Mouse (Mus musculus): ENCODE data around the gene Pilrb1. TPM values are rescaled to one million over a fixed set of nuclear protein-coding genes. Genes with fewer than 3 reads are reported as not detected.
"Not testable (repeated sequence)": the region's sequence is repeated elsewhere in the genome, so short reads cannot be mapped to it uniquely, and the experiment has no call there.

Pilrb1 gene
- polyA plus RNA-seq, 1 experiment, result 40.7 TPM

GRCm38 (mm10) chr5:137836611-137837010, 21.3 kb downstream of the Pilrb1 start:
- Histone ChIP-seq H3K4me1 (ENCODE audit: control insufficient read depth, insufficient read depth, insufficient read length) (no peaks in the 10 kb centered on the region), H3K27ac (ENCODE audit: insufficient read depth, low read length) (no peak overlapping the region), H3K4me3 (ENCODE audit: extremely low read depth, insufficient read depth, insufficient read length) (no peak overlapping the region), H3K36me3 (ENCODE audit: control insufficient read depth, insufficient read depth, low read length) (no peaks in the 10 kb centered on the region), H3K27me3 (ENCODE audit: control insufficient read depth, insufficient read depth, low read length) (no peaks in the 10 kb centered on the region)
- no peak for DNase-seq (ENCODE audit: low read depth in 1 of 2, low spot score in 2 of 2)
- no peak for TF ChIP-seq POLR2A (IDR thresholded peaks at IDR 0.05; ENCODE audit: low read depth, low read length)
- no peak for TF ChIP-seq CTCF (IDR thresholded peaks at IDR 0.05; ENCODE audit: extremely low read depth, insufficient read depth, insufficient read length, insufficient replicate concordance)

GRCm38 (mm10) chr5:137835966-137836520, 21.9 kb downstream of the Pilrb1 start, which contains the start of gene Pilra:
Gene Pilra, minus strand, starts transcription at chr5:137836281.
- H3K4me1 ChIP-seq (ENCODE audit: control insufficient read depth, insufficient read depth, insufficient read length); DNase-seq (ENCODE audit: low read depth in 1 of 2, low spot score in 2 of 2); H3K27me3 ChIP-seq (ENCODE audit: control insufficient read depth, insufficient read depth, low read length); H3K36me3 ChIP-seq (ENCODE audit: control insufficient read depth, insufficient read depth, low read length); H3K27ac ChIP-seq (ENCODE audit: insufficient read depth, low read length): not testable (repeated sequence)
- WGBS, result 53% methylated on average over 2 of the region's 2 CpGs
- 0 out of 2 replicates have a peak within 1 kb of the TSS, but pooled peaks have one; percentile 4 for H3K4me3 ChIP-seq (ENCODE audit: extremely low read depth, insufficient read depth, insufficient read length)

GRCm38 (mm10) chr5:137833500-137833899, 24.4 kb downstream of the Pilrb1 start:
- WGBS, result 58% methylated on average over 4 of the region's 4 CpGs
- Histone ChIP-seq H3K27me3 (ENCODE audit: control insufficient read depth, insufficient read depth, low read length) (no peaks in the 10 kb centered on the region), H3K4me3 (ENCODE audit: extremely low read depth, insufficient read depth, insufficient read length) (no peak overlapping the region), H3K36me3 (ENCODE audit: control insufficient read depth, insufficient read depth, low read length) (no peaks in the 10 kb centered on the region), H3K4me1 (ENCODE audit: control insufficient read depth, insufficient read depth, insufficient read length) (no peaks in the 10 kb centered on the region), H3K27ac (ENCODE audit: insufficient read depth, low read length) (no peak overlapping the region)
- TF ChIP-seq CTCF (IDR thresholded peaks at IDR 0.05; ENCODE audit: extremely low read depth, insufficient read depth, insufficient read length, insufficient replicate concordance), result no peak
- TF ChIP-seq POLR2A (IDR thresholded peaks at IDR 0.05; ENCODE audit: low read depth, low read length), result no peak
- DNase-seq (ENCODE audit: low read depth in 1 of 2, low spot score in 2 of 2), result no peak

GRCm38 (mm10) chr5:137831506-137831905, 26.4 kb downstream of the Pilrb1 start:
- no peak overlapping the region for H3K27ac ChIP-seq (ENCODE audit: insufficient read depth, low read length)
- no peak overlapping the region for H3K4me3 ChIP-seq (ENCODE audit: extremely low read depth, insufficient read depth, insufficient read length)

GRCm38 (mm10) chr5:137831106-137831505, 26.8 kb downstream of the Pilrb1 start:
- DNase-seq (ENCODE audit: low read depth in 1 of 2, low spot score in 2 of 2), result no peak
- 45% methylated on average over 4 of the region's 4 CpGs for WGBS
- TF ChIP-seq POLR2A (IDR thresholded peaks at IDR 0.05; ENCODE audit: low read depth, low read length) (no peak), CTCF (IDR thresholded peaks at IDR 0.05; ENCODE audit: extremely low read depth, insufficient read depth, insufficient read length, insufficient replicate concordance) (no peak)
- Histone ChIP-seq H3K4me3 (ENCODE audit: extremely low read depth, insufficient read depth, insufficient read length) (no peak overlapping the region), H3K36me3 (ENCODE audit: control insufficient read depth, insufficient read depth, low read length) (no peaks in the 10 kb centered on the region), H3K4me1 (ENCODE audit: control insufficient read depth, insufficient read depth, insufficient read length) (no peaks in the 10 kb centered on the region), H3K27ac (ENCODE audit: insufficient read depth, low read length) (no peak overlapping the region), H3K27me3 (ENCODE audit: control insufficient read depth, insufficient read depth, low read length) (no peaks in the 10 kb centered on the region)

More at GRCm38 (mm10) chr5:137831506-137831905, 26.4 kb downstream of the Pilrb1 start:
- Histone ChIP-seq H3K27me3 (ENCODE audit: control insufficient read depth, insufficient read depth, low read length) (no peaks in the 10 kb centered on the region), H3K4me1 (ENCODE audit: control insufficient read depth, insufficient read depth, insufficient read length) (no peaks in the 10 kb centered on the region), H3K36me3 (ENCODE audit: control insufficient read depth, insufficient read depth, low read length) (no peaks in the 10 kb centered on the region)
- TF ChIP-seq POLR2A (IDR thresholded peaks at IDR 0.05; ENCODE audit: low read depth, low read length), result no peak
- TF ChIP-seq CTCF (IDR thresholded peaks at IDR 0.05; ENCODE audit: extremely low read depth, insufficient read depth, insufficient read length, insufficient replicate concordance), result no peak
- WGBS, result 70% methylated on average over 6 of the region's 6 CpGs
- DNase-seq (ENCODE audit: low read depth in 1 of 2, low spot score in 2 of 2), result no peak

- no peak for DNase-seq (ENCODE audit: low read depth in 1 of 2, low spot score in 2 of 2)
- Histone ChIP-seq H3K36me3 (ENCODE audit: control insufficient read depth, insufficient read depth, low read length) (no peaks in the 10 kb centered on the region), H3K4me1 (ENCODE audit: control insufficient read depth, insufficient read depth, insufficient read length) (no peaks in the 10 kb centered on the region), H3K4me3 (ENCODE audit: extremely low read depth, insufficient read depth, insufficient read length) (no peak overlapping the region), H3K27ac (ENCODE audit: insufficient read depth, low read length) (no peak overlapping the region), H3K27me3 (ENCODE audit: control insufficient read depth, insufficient read depth, low read length) (no peaks in the 10 kb centered on the region)
- TF ChIP-seq POLR2A (IDR thresholded peaks at IDR 0.05; ENCODE audit: low read depth, low read length) (no peak), CTCF (IDR thresholded peaks at IDR 0.05; ENCODE audit: extremely low read depth, insufficient read depth, insufficient read length, insufficient replicate concordance) (no peak)
- WGBS, result 47% methylated on average over 7 of the region's 7 CpGs
Observed at GRCm38 (mm10) chr5:137830238-137830637, 27.7 kb downstream of the Pilrb1 start.

- 73% methylated on average over 6 of the region's 6 CpGs for WGBS
- Histone ChIP-seq H3K27me3 (ENCODE audit: control insufficient read depth, insufficient read depth, low read length) (no peaks in the 10 kb centered on the region), H3K36me3 (ENCODE audit: control insufficient read depth, insufficient read depth, low read length) (no peaks in the 10 kb centered on the region), H3K27ac (ENCODE audit: insufficient read depth, low read length) (no peak overlapping the region), H3K4me3 (ENCODE audit: extremely low read depth, insufficient read depth, insufficient read length) (no peak overlapping the region), H3K4me1 (ENCODE audit: control insufficient read depth, insufficient read depth, insufficient read length) (peaks cover 1% of the 10 kb centered on the region; the same call in 1 of the 2 replicates)
- DNase-seq (ENCODE audit: low read depth in 1 of 2, low spot score in 2 of 2), result no peak
- no peak for TF ChIP-seq CTCF (IDR thresholded peaks at IDR 0.05; ENCODE audit: extremely low read depth, insufficient read depth, insufficient read length, insufficient replicate concordance)
- TF ChIP-seq POLR2A (IDR thresholded peaks at IDR 0.05; ENCODE audit: low read depth, low read length), result no peak
Observed at GRCm38 (mm10) chr5:137828694-137829093, 29.2 kb downstream of the Pilrb1 start.

Measured in spleen, adult 2 months (tissue).